Mouse (Mus musculus) small intestine, adult 2 months (tissue): ENCODE results near the gene Tuft1.

Experiments used
- CTCF ChIP-seq: fragments of 200-500 bp; IDR thresholded peaks from 2 replicates; pipeline ENCODE4 v1.5.1; 2012; ENCODE audit warnings: low read depth, mild to moderate bottlenecking, control low read depth, inconsistent platforms, low read length, moderate library complexity, mixed read lengths; ENCODE audit not compliant: insufficient replicate concordance, insufficient read length; ENCODE audit errors: extremely low read depth
- POLR2A ChIP-seq: fragments of 200-500 bp; IDR thresholded peaks from 2 replicates; pipeline ENCODE4 v1.6.1; 2012; ENCODE audit warnings: low read depth, mild to moderate bottlenecking, control low read depth, inconsistent platforms, low read length, moderate library complexity

DNA sequence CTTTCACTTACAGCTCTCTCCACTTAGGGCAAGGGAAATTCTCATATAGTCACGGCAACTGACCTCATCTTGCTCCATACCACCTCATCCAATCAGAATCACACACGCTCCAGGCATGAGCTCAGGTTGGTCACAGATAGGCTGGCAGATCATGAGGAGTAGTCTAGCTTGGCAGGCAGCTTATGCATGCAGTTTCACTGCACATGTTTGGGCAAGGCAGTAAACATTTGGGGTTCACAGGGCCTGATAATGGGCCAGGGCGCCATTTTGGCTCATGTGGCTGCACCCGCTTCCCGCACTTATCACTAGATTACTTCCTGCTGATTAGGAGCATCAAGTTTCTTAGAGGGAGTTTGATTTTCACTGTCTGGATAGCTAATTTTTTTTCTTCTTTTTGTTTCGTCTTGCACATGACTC, 62.8 kb downstream of the Tuft1 start:
- TF ChIP-seq POLR2A, result no peak
- no peak for TF ChIP-seq CTCF
